Mouse (Mus musculus) heart, embryonic 15.5 days (tissue): ENCODE results near the gene Tbc1d8. TPM values are rescaled to one million over a fixed set of nuclear protein-coding genes. Genes with fewer than 3 reads are reported as not detected.

ENCODE experiments used
- ATAC-seq: fragments of 200-750 bp; cut with Nextera tagmentation; replicated peaks from 2 replicates; pipeline ENCODE4 v1.8.0; 2017; ENCODE audit warnings: low read depth, moderate TSS enrichment; ENCODE audit not compliant: insufficient number of reproducible peaks, insufficient read depth, low FRiP score
- H3K27ac ChIP-seq: fragments of 300-500 bp; sonication (generic); 2 replicates; pipeline ENCODE4 v1.5.1; 2015; ENCODE audit warnings: mild to moderate bottlenecking, inconsistent platforms
- H3K27me3 ChIP-seq: fragments of 300-500 bp; sonication (generic); 2 replicates; pipeline ENCODE4 v1.6.1; 2015; ENCODE audit warnings: inconsistent platforms
- H3K36me3 ChIP-seq: fragments of 300-500 bp; sonication (generic); 2 replicates; pipeline ENCODE4 v1.6.1; 2015; ENCODE audit warnings: mild to moderate bottlenecking, inconsistent platforms
- H3K4me1 ChIP-seq: fragments of 300-500 bp; sonication (generic); replicated peaks from 2 replicates; pipeline ENCODE4 v1.6.1; 2015; ENCODE audit warnings: inconsistent platforms
- H3K4me2 ChIP-seq: fragments of 300-500 bp; sonication (generic); 2 replicates; pipeline ENCODE4 v1.6.1; 2015; ENCODE audit warnings: inconsistent platforms, mild to moderate bottlenecking, moderate library complexity
- H3K4me3 ChIP-seq: fragments of 300-500 bp; sonication (generic); 2 replicates; pipeline ENCODE4 v1.5.1; 2015; ENCODE audit warnings: mild to moderate bottlenecking, inconsistent platforms
- H3K9ac ChIP-seq: fragments of 300-500 bp; sonication (generic); 2 replicates; pipeline ENCODE4 v1.6.1; 2015; ENCODE audit warnings: mild to moderate bottlenecking, inconsistent platforms
- H3K9me3 ChIP-seq: fragments of 300-500 bp; sonication (generic); replicated peaks from 2 replicates; pipeline ENCODE4 v1.6.1; 2016; ENCODE audit warnings: inconsistent platforms
- WGBS: fragments of 180-500 bp; shearing (Covaris S2); methylation state at CpG from one replicate; pipeline ENCODE4 v1.1.7; 2015; ENCODE audit warnings: mixed read lengths; 5-methylcytosine and 5-hydroxymethylcytosine counted together
- polyA plus RNA-seq: library from polyadenylated mRNA; unstranded; fragments of >200 nt; fragmentation: Nextera tagmentation; extraction: Ambion mirVana; gene quantifications from 2 replicates; pipeline ENCODE4 v1.2.1, GENCODE M21; 2015

Tbc1d8 gene
- polyA plus RNA-seq, 1 experiment from 2014 or later, result 10.4 TPM

- Histone ChIP-seq H3K36me3 (no peaks in the 10 kb centered on the region), H3K9ac (no peak overlapping the region), H3K4me2 (no peak overlapping the region), H3K27me3 (no peaks in the 10 kb centered on the region), H3K27ac (peak overlapping the region; percentile 20), H3K4me1 (peaks cover 12% of the 10 kb centered on the region), H3K9me3 (no peaks in the 10 kb centered on the region), H3K4me3 (no peak overlapping the region)
- no peak for ATAC-seq
- 63% methylated on average over 9 of the region's 9 CpGs for WGBS
Measured at GRCm38 (mm10) chr1:39418852-39419251, 59.7 kb downstream of the Tbc1d8 start.

- WGBS, result 9% methylated on average over 12 of the region's 12 CpGs
- Histone ChIP-seq H3K4me2 (peak overlapping the region; percentile 29; the same call in 1 of the 2 replicates), H3K27me3 (no peaks in the 10 kb centered on the region), H3K36me3 (no peaks in the 10 kb centered on the region), H3K4me1 (peaks cover 12% of the 10 kb centered on the region), H3K9me3 (no peaks in the 10 kb centered on the region), H3K4me3 (no peak overlapping the region), H3K27ac (peak overlapping the region; percentile 78), H3K9ac (no peak overlapping the region)
- peak; percentile 77 for ATAC-seq
Measured at GRCm38 (mm10) chr1:39417817-39418216, 60.7 kb downstream of the Tbc1d8 start.

- no peaks in the 10 kb centered on the region for H3K27me3 ChIP-seq
- no peak overlapping the region for H3K4me2 ChIP-seq
- H3K27ac ChIP-seq, result peak overlapping the region; percentile 44; the same call in 1 of the 2 replicates
- no peaks in the 10 kb centered on the region for H3K36me3 ChIP-seq
- 0 out of 2 replicates have a peak, but pooled peaks have one; percentile 23 for ATAC-seq
- peaks cover 6% of the 10 kb centered on the region for H3K4me1 ChIP-seq
- H3K9ac ChIP-seq, result no peak overlapping the region
- WGBS, result 80% methylated on average over 19 of the region's 19 CpGs
- H3K9me3 ChIP-seq, result no peaks in the 10 kb centered on the region
- H3K4me3 ChIP-seq, result no peak overlapping the region
Measured at GRCm38 (mm10) chr1:39410085-39410821, 68.3 kb downstream of the Tbc1d8 start.

- Histone ChIP-seq H3K4me3 (no peak overlapping the region), H3K27me3 (no peaks in the 10 kb centered on the region), H3K9me3 (no peaks in the 10 kb centered on the region), H3K36me3 (no peaks in the 10 kb centered on the region), H3K27ac (no peak overlapping the region), H3K4me1 (peaks cover 6% of the 10 kb centered on the region), H3K9ac (no peak overlapping the region), H3K4me2 (no peak overlapping the region)
- WGBS, result 66% methylated on average over 7 of the region's 7 CpGs
- ATAC-seq, result no peak
Measured at GRCm38 (mm10) chr1:39408668-39409067, 69.9 kb downstream of the Tbc1d8 start.

- Histone ChIP-seq H3K36me3 (no peaks in the 10 kb centered on the region), H3K4me1 (peaks cover 6% of the 10 kb centered on the region), H3K9me3 (no peaks in the 10 kb centered on the region), H3K9ac (no peak overlapping the region), H3K4me3 (no peak overlapping the region), H3K27ac (no peak overlapping the region), H3K4me2 (no peak overlapping the region), H3K27me3 (no peaks in the 10 kb centered on the region)
- no peak for ATAC-seq
- 80% methylated on average over 6 of the region's 6 CpGs for WGBS
Measured at GRCm38 (mm10) chr1:39408123-39408522, 70.4 kb downstream of the Tbc1d8 start.

- H3K4me2 ChIP-seq, result no peak overlapping the region
- 42% methylated on average over 4 of the region's 4 CpGs for WGBS
- no peak overlapping the region for H3K4me3 ChIP-seq
- no peaks in the 10 kb centered on the region; the same call in 1 of the 2 replicates for H3K36me3 ChIP-seq
- ATAC-seq, result no peak
- no peak overlapping the region for H3K9ac ChIP-seq
- H3K9me3 ChIP-seq, result no peaks in the 10 kb centered on the region
- H3K27ac ChIP-seq, result no peak overlapping the region
- H3K4me1 ChIP-seq, result peaks cover 6% of the 10 kb centered on the region
- H3K27me3 ChIP-seq, result no peaks in the 10 kb centered on the region
Measured at GRCm38 (mm10) chr1:39407108-39407507, 71.4 kb downstream of the Tbc1d8 start.

- Histone ChIP-seq H3K9ac (no peak overlapping the region), H3K9me3 (no peaks in the 10 kb centered on the region), H3K4me1 (0 out of 2 replicates have a peak, but pooled peaks cover 2% of the 10 kb centered on the region), H3K27me3 (no peaks in the 10 kb centered on the region), H3K27ac (no peak overlapping the region), H3K36me3 (peaks cover 11% of the 10 kb centered on the region; the same call in 1 of the 2 replicates), H3K4me2 (no peak overlapping the region), H3K4me3 (no peak overlapping the region)
- ATAC-seq, result no peak
- 88% methylated on average over 3 of the region's 3 CpGs for WGBS
Measured at GRCm38 (mm10) chr1:39400173-39400572, 78.4 kb downstream of the Tbc1d8 start.

GRCm38 (mm10) chr1:39399228-39399627 is 79.3 kb downstream of the Tbc1d8 start:
- Histone ChIP-seq H3K4me2 (no peak overlapping the region), H3K4me3 (no peak overlapping the region), H3K27ac (no peak overlapping the region), H3K9me3 (no peaks in the 10 kb centered on the region), H3K36me3 (peaks cover 11% of the 10 kb centered on the region; the same call in 1 of the 2 replicates), H3K4me1 (0 out of 2 replicates have a peak, but pooled peaks cover 2% of the 10 kb centered on the region), H3K27me3 (no peaks in the 10 kb centered on the region), H3K9ac (no peak overlapping the region)
- WGBS, result 67% methylated on average over 4 of the region's 4 CpGs
- ATAC-seq, result no peak

GRCm38 (mm10) chr1:39398284-39398683 is 80.3 kb downstream of the Tbc1d8 start:
- H3K36me3 ChIP-seq, result peaks cover 17% of the 10 kb centered on the region
- H3K4me3 ChIP-seq, result no peak overlapping the region
- H3K9me3 ChIP-seq, result no peaks in the 10 kb centered on the region
- no peak overlapping the region for H3K4me2 ChIP-seq
- H3K27me3 ChIP-seq, result no peaks in the 10 kb centered on the region
- H3K27ac ChIP-seq, result no peak overlapping the region
- 0 out of 2 replicates have a peak, but pooled peaks cover 2% of the 10 kb centered on the region for H3K4me1 ChIP-seq
- no peak overlapping the region for H3K9ac ChIP-seq
- WGBS, result 74% methylated on average over 6 of the region's 6 CpGs
- ATAC-seq, result no peak

- no peak for ATAC-seq
- Histone ChIP-seq H3K36me3 (peaks cover 19% of the 10 kb centered on the region), H3K27ac (no peak overlapping the region), H3K9ac (no peak overlapping the region), H3K9me3 (no peaks in the 10 kb centered on the region), H3K27me3 (no peaks in the 10 kb centered on the region), H3K4me1 (0 out of 2 replicates have a peak, but pooled peaks cover 2% of the 10 kb centered on the region), H3K4me3 (no peak overlapping the region), H3K4me2 (no peak overlapping the region)
- 54% methylated on average over 4 of the region's 4 CpGs for WGBS
Measured at GRCm38 (mm10) chr1:39396347-39396746, 82.2 kb downstream of the Tbc1d8 start.

- Histone ChIP-seq H3K4me3 (no peak overlapping the region), H3K9ac (no peak overlapping the region), H3K4me1 (peaks cover 2% of the 10 kb centered on the region; the same call in 1 of the 2 replicates), H3K9me3 (no peaks in the 10 kb centered on the region), H3K27ac (no peak overlapping the region), H3K27me3 (no peaks in the 10 kb centered on the region), H3K36me3 (peaks cover 19% of the 10 kb centered on the region), H3K4me2 (no peak overlapping the region)
- WGBS, result 78% methylated on average over 3 of the region's 3 CpGs
- no peak for ATAC-seq
Measured at GRCm38 (mm10) chr1:39394650-39395049, 83.9 kb downstream of the Tbc1d8 start.

GRCm38 (mm10) chr1:39394096-39394495 is 84.5 kb downstream of the Tbc1d8 start:
- 64% methylated on average over 10 of the region's 10 CpGs for WGBS
- no peak overlapping the region for H3K4me3 ChIP-seq
- H3K4me2 ChIP-seq, result no peak overlapping the region
- peaks cover 2% of the 10 kb centered on the region; the same call in 1 of the 2 replicates for H3K4me1 ChIP-seq
- H3K27ac ChIP-seq, result no peak overlapping the region
- H3K27me3 ChIP-seq, result no peaks in the 10 kb centered on the region
- no peak overlapping the region for H3K9ac ChIP-seq
- ATAC-seq, result no peak
- H3K9me3 ChIP-seq, result no peaks in the 10 kb centered on the region
- peaks cover 19% of the 10 kb centered on the region for H3K36me3 ChIP-seq
